Mouse (Mus musculus): Measurements from ENCODE around the gene Trappc4. TPM values are rescaled to one million over a fixed set of nuclear protein-coding genes. Genes with fewer than 3 reads are reported as not detected.
"Not testable (repeated sequence)": the region's sequence is repeated elsewhere in the genome, so short reads cannot be mapped to it uniquely, and the experiment has no call there.

The Trappc4 gene
- total and polyA plus RNA-seq, 2 experiments: 28.0 to 31.0 TPM

DNA sequence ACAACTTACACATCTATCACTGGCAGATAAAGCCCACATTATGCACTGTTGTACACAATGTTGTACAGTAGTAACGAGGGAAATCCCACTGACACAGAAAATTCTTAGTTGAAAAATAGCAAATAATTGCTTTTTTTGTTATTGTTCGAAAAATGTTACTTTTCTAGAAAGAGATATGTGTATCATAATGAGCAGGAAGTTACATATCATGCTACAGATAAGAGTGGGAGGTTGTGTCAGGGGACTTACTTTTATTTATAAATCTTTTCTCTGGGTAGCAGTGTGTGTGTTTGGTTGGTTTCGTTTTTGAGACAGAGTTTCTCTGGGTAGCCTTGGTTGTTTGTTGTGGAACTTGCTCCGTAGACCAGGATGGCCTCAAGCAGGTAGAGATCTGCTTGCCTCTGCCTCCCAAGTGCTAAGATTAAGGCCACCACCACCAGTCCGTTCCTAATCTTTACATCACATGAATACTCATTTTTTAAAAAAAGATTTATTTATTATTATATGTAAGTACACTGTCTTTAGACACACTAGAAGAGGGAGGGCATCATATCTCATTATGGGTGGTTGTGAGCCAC lies 29.2 kb downstream of the Trappc4 start:
- Histone ChIP-seq H3K27ac (replicated peaks; ENCODE audit: insufficient read depth, low read depth, low read length) (peak overlapping the region; percentile 72; the same call in 1 of the 2 replicates), H3K4me1 (ENCODE audit: control insufficient read depth, insufficient read depth, low read length) (peaks cover 27% of the 10 kb centered on the region), H3K4me3 (ENCODE audit: insufficient read depth, low read depth, low read length) (peak overlapping the region; percentile 76; the same call in 1 of the 2 replicates), H3K79me2 (ENCODE audit: control insufficient read depth, insufficient read depth, low read length) (peaks cover 17% of the 10 kb centered on the region; the same call in 1 of the 2 replicates), H3K27me3 (ENCODE audit: control insufficient read depth, insufficient read depth, low read length) (no peaks in the 10 kb centered on the region), H3K9ac (ENCODE audit: low read depth, low read length) (peak overlapping the region; percentile 66; the same call in 1 of the 2 replicates), H3K36me3 (ENCODE audit: control insufficient read depth, insufficient read depth, low read length) (peaks cover 21% of the 10 kb centered on the region; the same call in 1 of the 2 replicates)
- no peak for DNase-seq (ENCODE audit: extremely low read depth, low read depth, low spot score)
- TF ChIP-seq POLR2A (IDR thresholded peaks at IDR 0.05; ENCODE audit: extremely low read depth, insufficient read depth, low read length) (no peak), CTCF (IDR thresholded peaks at IDR 0.05; ENCODE audit: low read depth, low read length) (no peak)
- 50% methylated on average over 5 of the region's 5 CpGs for WGBS

DNA sequence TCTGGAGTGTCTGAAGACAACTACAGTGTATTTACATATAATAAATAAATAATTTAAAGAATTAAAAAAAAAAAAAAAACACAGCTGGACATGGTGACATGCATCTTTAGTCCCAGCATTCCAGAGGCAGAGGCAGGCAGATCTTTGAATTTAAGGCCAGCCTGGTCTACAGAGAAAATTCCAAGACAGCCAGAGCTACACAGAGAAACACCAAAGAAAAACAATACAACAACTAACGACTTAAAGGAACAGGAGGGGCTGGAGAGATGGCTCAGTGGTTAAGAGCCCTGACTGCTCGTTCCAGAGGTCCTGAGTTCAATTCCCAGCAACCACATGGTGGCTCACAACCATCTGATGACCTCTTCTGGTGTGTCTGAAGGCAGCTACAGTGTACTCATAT lies 30.1 kb downstream of the Trappc4 start:
- not testable (repeated sequence) for DNase-seq (ENCODE audit: extremely low read depth, low read depth, low spot score)

DNA sequence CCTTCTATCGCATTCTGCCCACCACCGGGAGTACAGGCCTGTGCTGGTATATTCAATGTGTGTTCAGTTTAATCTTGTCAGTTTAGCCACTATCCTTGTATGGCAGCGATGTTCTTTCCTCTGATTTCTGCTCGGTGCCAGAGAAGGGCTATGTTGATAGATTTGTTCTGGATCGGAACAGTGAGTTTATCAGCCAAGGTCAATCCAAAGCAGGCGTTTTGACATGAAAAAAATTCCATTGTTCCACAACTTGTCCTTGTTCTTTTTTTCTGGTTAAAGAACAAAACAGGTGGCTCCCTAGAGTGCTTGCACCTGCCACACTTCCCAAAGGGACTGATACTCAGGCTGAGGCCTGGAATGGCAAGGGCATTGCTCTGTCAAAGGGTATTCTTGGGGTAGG lies 31.3 kb downstream of the Trappc4 start:
- Histone ChIP-seq H3K27ac (replicated peaks; ENCODE audit: insufficient read depth, low read depth, low read length) (peak overlapping the region; percentile 60), H3K4me1 (ENCODE audit: control insufficient read depth, insufficient read depth, low read length) (peaks cover 20% of the 10 kb centered on the region), H3K36me3 (ENCODE audit: control insufficient read depth, insufficient read depth, low read length) (peaks cover 3% of the 10 kb centered on the region; the same call in 1 of the 2 replicates), H3K79me2 (ENCODE audit: control insufficient read depth, insufficient read depth, low read length) (peaks cover 16% of the 10 kb centered on the region; the same call in 1 of the 2 replicates), H3K4me3 (ENCODE audit: insufficient read depth, low read depth, low read length) (no peak overlapping the region), H3K9ac (ENCODE audit: low read depth, low read length) (no peak overlapping the region), H3K27me3 (ENCODE audit: control insufficient read depth, insufficient read depth, low read length) (no peaks in the 10 kb centered on the region)
- DNase-seq (ENCODE audit: extremely low read depth, low read depth, low spot score): peak; percentile 76
- no peak for TF ChIP-seq POLR2A (IDR thresholded peaks at IDR 0.05; ENCODE audit: extremely low read depth, insufficient read depth, low read length)
- no peak for TF ChIP-seq CTCF (IDR thresholded peaks at IDR 0.05; ENCODE audit: low read depth, low read length)
- 45% methylated on average over 6 of the region's 6 CpGs for WGBS

More for the DNA sequence above, 30.1 kb downstream of the Trappc4 start:
- not testable (repeated sequence) for H3K27ac ChIP-seq (replicated peaks; ENCODE audit: insufficient read depth, low read depth, low read length); H3K9ac ChIP-seq (ENCODE audit: low read depth, low read length); H3K4me3 ChIP-seq (ENCODE audit: insufficient read depth, low read depth, low read length); H3K27me3 ChIP-seq (ENCODE audit: control insufficient read depth, insufficient read depth, low read length)
- Histone ChIP-seq H3K4me1 (ENCODE audit: control insufficient read depth, insufficient read depth, low read length) (peaks cover 28% of the 10 kb centered on the region), H3K79me2 (ENCODE audit: control insufficient read depth, insufficient read depth, low read length) (peaks cover 17% of the 10 kb centered on the region; the same call in 1 of the 2 replicates), H3K36me3 (ENCODE audit: control insufficient read depth, insufficient read depth, low read length) (peaks cover 12% of the 10 kb centered on the region; the same call in 1 of the 2 replicates)
- WGBS: 84% methylated on average over 2 of the region's 2 CpGs

DNA sequence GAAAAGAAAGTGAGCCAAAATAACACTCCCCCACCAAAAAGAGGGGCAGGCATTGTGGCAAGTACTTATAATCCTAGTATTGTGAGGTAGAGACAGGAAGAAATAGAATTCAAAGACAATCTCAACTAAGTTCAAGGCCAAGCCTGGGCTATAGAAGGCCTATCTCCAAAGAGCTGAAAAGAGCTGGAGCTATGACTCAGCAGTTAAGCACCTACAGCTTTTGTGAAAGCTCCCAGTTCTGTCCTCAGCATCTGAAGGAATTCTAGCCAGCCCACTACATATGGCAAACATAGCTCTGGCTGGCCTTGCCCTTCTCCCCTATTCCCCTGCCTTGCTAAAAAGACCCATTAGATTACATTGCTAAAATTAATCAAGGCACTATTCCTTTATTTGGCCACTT lies 34.0 kb downstream of the Trappc4 start:
- H3K4me3 ChIP-seq (ENCODE audit: insufficient read depth, low read depth, low read length): no peak overlapping the region
- H3K4me1 ChIP-seq (ENCODE audit: control insufficient read depth, insufficient read depth, low read length): peaks cover 11% of the 10 kb centered on the region
- no peaks in the 10 kb centered on the region for H3K79me2 ChIP-seq (ENCODE audit: control insufficient read depth, insufficient read depth, low read length)
- H3K36me3 ChIP-seq (ENCODE audit: control insufficient read depth, insufficient read depth, low read length): no peaks in the 10 kb centered on the region
- TF ChIP-seq POLR2A (IDR thresholded peaks at IDR 0.05; ENCODE audit: extremely low read depth, insufficient read depth, low read length) (no peak), CTCF (IDR thresholded peaks at IDR 0.05; ENCODE audit: low read depth, low read length) (no peak)
- peak overlapping the region; percentile 63; the same call in 1 of the 2 replicates for H3K9ac ChIP-seq (ENCODE audit: low read depth, low read length)
- peak overlapping the region; percentile 100 for H3K27ac ChIP-seq (replicated peaks; ENCODE audit: insufficient read depth, low read depth, low read length)
- H3K27me3 ChIP-seq (ENCODE audit: control insufficient read depth, insufficient read depth, low read length): no peaks in the 10 kb centered on the region
- DNase-seq (ENCODE audit: extremely low read depth, low read depth, low spot score): peak; percentile 80

DNA sequence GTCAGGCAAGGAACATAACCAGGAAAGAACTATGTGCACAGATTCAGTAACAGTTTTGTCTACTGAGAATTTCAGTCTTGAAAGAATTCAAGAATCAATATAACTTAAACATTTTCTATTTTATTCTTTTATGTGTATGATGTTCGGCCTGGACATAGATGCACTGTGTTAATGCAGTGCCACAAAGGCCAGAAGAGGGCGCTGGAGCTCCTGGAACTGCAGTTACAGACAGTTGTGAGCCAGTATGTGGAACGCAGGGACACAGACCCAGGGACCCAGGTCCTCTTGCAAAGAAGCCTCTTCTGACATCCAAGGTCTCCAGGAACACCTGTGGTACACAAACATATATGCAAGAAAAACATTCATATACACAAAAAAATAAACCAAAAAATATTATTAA lies 42.9 kb downstream of the Trappc4 start:
- no peak overlapping the region for H3K9ac ChIP-seq (ENCODE audit: low read depth, low read length)
- H3K4me3 ChIP-seq (ENCODE audit: insufficient read depth, low read depth, low read length): no peak overlapping the region
- H3K27me3 ChIP-seq (ENCODE audit: control insufficient read depth, insufficient read depth, low read length): no peaks in the 10 kb centered on the region
- WGBS: 70% methylated on average over 3 of the region's 3 CpGs
- no peak overlapping the region for H3K27ac ChIP-seq (replicated peaks; ENCODE audit: insufficient read depth, low read depth, low read length)
- no peaks in the 10 kb centered on the region; the same call in 1 of the 2 replicates for H3K36me3 ChIP-seq (ENCODE audit: control insufficient read depth, insufficient read depth, low read length)
- peaks cover 3% of the 10 kb centered on the region; the same call in 1 of the 2 replicates for H3K79me2 ChIP-seq (ENCODE audit: control insufficient read depth, insufficient read depth, low read length)
- peaks cover 4% of the 10 kb centered on the region; the same call in 1 of the 2 replicates for H3K4me1 ChIP-seq (ENCODE audit: control insufficient read depth, insufficient read depth, low read length)
- DNase-seq (ENCODE audit: extremely low read depth, low read depth, low spot score): no peak
- TF ChIP-seq CTCF (IDR thresholded peaks at IDR 0.05; ENCODE audit: low read depth, low read length): peak; percentile 75
- no peak for TF ChIP-seq POLR2A (IDR thresholded peaks at IDR 0.05; ENCODE audit: extremely low read depth, insufficient read depth, low read length)

DNA sequence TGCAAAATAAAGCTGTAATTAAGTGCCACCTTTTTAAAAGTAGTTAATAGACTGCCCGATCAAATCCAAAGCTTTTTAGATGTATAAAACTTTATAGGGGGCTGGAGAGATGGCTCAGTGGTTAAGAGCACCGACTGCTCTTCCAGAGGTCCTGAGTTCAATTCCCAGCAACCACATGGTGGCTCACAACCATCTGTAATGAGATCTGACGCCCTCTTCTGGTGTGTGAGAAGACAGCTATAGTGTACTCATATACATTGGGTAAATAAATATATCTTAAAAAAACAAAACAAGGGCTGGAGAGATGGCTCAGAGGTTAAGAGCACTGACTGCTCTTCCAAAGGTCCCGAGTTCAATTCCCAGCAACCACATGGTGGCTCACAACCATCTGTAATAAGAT lies 45.5 kb downstream of the Trappc4 start:
- not testable (repeated sequence) for H3K79me2 ChIP-seq (ENCODE audit: control insufficient read depth, insufficient read depth, low read length); H3K27me3 ChIP-seq (ENCODE audit: control insufficient read depth, insufficient read depth, low read length); H3K4me1 ChIP-seq (ENCODE audit: control insufficient read depth, insufficient read depth, low read length); H3K4me3 ChIP-seq (ENCODE audit: insufficient read depth, low read depth, low read length); H3K9ac ChIP-seq (ENCODE audit: low read depth, low read length); DNase-seq (ENCODE audit: extremely low read depth, low read depth, low spot score)
- peaks cover 16% of the 10 kb centered on the region for H3K36me3 ChIP-seq (ENCODE audit: control insufficient read depth, insufficient read depth, low read length)
- peak overlapping the region; percentile 49; the same call in 1 of the 2 replicates for H3K27ac ChIP-seq (replicated peaks; ENCODE audit: insufficient read depth, low read depth, low read length)
- WGBS: 39% methylated on average over 4 of the region's 4 CpGs

Measured in liver, adult 2 months (tissue).